Mouse (Mus musculus): ENCODE measurements around the gene Fat4.

DNA sequence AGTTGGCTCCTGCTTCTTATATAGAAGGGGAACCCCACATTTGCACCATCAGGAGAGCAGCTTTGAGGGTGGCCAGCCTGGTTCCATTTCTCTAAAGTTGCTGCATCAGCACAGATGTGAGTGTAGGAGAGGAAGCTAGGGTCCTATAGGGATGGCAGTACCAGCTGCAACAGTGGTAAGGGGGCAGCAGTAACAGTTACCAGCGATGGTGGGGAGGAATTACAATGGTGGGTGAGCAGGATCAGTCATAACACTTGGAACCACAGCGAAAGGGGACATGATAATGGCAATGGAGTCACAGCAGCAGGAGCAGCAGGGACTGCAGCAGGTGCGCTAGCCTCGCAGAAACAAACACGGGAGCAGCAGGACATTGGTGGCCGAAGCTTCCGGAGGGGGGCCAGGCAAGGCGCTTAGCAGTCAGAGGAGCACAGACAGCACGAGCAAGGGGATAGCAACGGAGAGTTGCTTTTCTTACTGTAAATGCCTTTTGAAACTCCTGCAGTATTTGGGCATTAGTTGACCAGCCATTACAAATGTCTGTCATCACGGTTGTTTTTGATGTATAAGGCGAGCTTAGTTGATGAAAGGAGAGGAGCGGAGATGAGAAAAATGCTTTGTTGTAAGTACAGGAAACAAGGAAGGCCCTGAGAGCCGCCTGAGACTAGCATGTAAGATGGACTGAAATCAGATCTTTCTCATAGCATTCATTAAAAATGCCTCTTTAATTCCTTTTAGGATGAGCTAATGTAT, 21.1 kb downstream of the Fat4 start:
- no peak for TF ChIP-seq MAX (IDR thresholded peaks at IDR 0.05; ENCODE audit: low read length)
- no peak for TF ChIP-seq BHLHE40 (IDR thresholded peaks at IDR 0.05; ENCODE audit: borderline replicate concordance, low read depth, low read length)
- TF ChIP-seq ZNF384 (IDR thresholded peaks at IDR 0.05; ENCODE audit: low read depth, low read length): no peak
- TF ChIP-seq RAD21 (IDR thresholded peaks at IDR 0.05; ENCODE audit: low read depth, low read length): no peak
- no peak for TF ChIP-seq KAT2A (conservative IDR thresholded peaks at IDR 0.05; ENCODE audit: low read depth, low read length)
- no peak for TF ChIP-seq MAFK (IDR thresholded peaks at IDR 0.05; ENCODE audit: borderline replicate concordance, low read depth, low read length)
